Mouse (Mus musculus): ENCODE data around the gene Emc6. TPM values are rescaled to one million over a fixed set of nuclear protein-coding genes. Genes with fewer than 3 reads are reported as not detected.

Gene Emc6
- polyA plus RNA-seq (2015; fragmentation: Nextera tagmentation; extraction: Ambion mirVana), result 136 and 148 TPM in 2 replicates

GRCm38 (mm10) chr11:73176608-73177508 lies at the start of gene Emc6, which contains the start of gene Tax1bp3:
Gene Emc6, minus strand, starts transcription at chr11:73177037.
Gene Tax1bp3, plus strand, starts transcription at chr11:73177083.
- Histone ChIP-seq H3K27ac (replicated peaks) (peak within 1 kb of the TSS; percentile 91), H3K4me1 (peaks cover 43% of the 10 kb centered on the region), H3K4me3 (replicated peaks) (peak within 1 kb of the TSS; percentile 90), H3K9ac (replicated peaks) (peak within 1 kb of the TSS; percentile 88), H3K4me2 (peak within 1 kb of the TSS; percentile 67), H3K36me3 (peaks cover 17% of the 10 kb centered on the region), H3K27me3 (replicated peaks) (no peaks in the 10 kb centered on the region), H3K9me3 (replicated peaks) (no peaks in the 10 kb centered on the region)
- ATAC-seq (ENCODE audit: low FRiP score), result peak; percentile 98
- 0% methylated on average over 81 of the region's 81 CpGs for WGBS

DNA sequence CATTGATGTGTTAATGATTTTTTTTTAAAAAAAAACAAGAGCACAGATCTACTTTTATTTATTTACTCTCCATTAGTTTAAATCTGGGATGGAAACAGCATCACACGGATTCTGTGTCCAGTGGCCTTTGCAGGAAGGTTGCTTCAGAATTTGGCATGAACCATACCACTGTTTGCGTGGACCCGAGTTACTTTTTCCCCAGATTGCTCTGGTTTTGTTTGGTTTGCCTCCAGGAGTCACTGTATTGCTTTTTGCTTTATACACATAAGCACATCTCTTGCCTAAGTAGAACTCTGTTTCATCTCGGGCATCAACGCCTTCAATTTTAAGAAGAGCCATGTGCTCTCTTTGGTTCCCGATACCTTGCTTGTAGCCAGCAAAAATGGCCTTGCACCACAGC lies 49.0 kb upstream of the Emc6 start:
- Histone ChIP-seq H3K9ac (replicated peaks) (no peak overlapping the region), H3K4me1 (no peaks in the 10 kb centered on the region), H3K9me3 (replicated peaks) (0 out of 2 replicates have a peak, but pooled peaks cover 4% of the 10 kb centered on the region), H3K36me3 (no peaks in the 10 kb centered on the region), H3K27me3 (replicated peaks) (no peaks in the 10 kb centered on the region), H3K27ac (replicated peaks) (no peak overlapping the region), H3K4me2 (no peak overlapping the region), H3K4me3 (replicated peaks) (no peak overlapping the region)
- no peak for ATAC-seq (ENCODE audit: low FRiP score)
- WGBS, result 93% methylated on average over 6 of the region's 6 CpGs

- 77% methylated on average over 2 of the region's 2 CpGs for WGBS
- ATAC-seq (ENCODE audit: low FRiP score), result no peak
- Histone ChIP-seq H3K27me3 (replicated peaks) (no peaks in the 10 kb centered on the region), H3K9ac (replicated peaks) (no peak overlapping the region), H3K27ac (replicated peaks) (no peak overlapping the region), H3K36me3 (no peaks in the 10 kb centered on the region), H3K4me1 (no peaks in the 10 kb centered on the region), H3K4me2 (no peak overlapping the region), H3K9me3 (replicated peaks) (0 out of 2 replicates have a peak, but pooled peaks cover 2% of the 10 kb centered on the region), H3K4me3 (replicated peaks) (no peak overlapping the region)
These were observed 47.1 kb upstream of the Emc6 start for GRCm38 (mm10) chr11:73223966-73224365.

GRCm38 (mm10) chr11:73222846-73223245 lies 46.0 kb upstream of the Emc6 start:
- Histone ChIP-seq H3K4me1 (no peaks in the 10 kb centered on the region), H3K9me3 (replicated peaks) (no peaks in the 10 kb centered on the region), H3K9ac (replicated peaks) (no peak overlapping the region), H3K27ac (replicated peaks) (no peak overlapping the region), H3K27me3 (replicated peaks) (no peaks in the 10 kb centered on the region), H3K4me3 (replicated peaks) (no peak overlapping the region), H3K4me2 (no peak overlapping the region), H3K36me3 (no peaks in the 10 kb centered on the region)
- WGBS, result 44% methylated on average over 5 of the region's 5 CpGs
- ATAC-seq (ENCODE audit: low FRiP score), result no peak

DNA sequence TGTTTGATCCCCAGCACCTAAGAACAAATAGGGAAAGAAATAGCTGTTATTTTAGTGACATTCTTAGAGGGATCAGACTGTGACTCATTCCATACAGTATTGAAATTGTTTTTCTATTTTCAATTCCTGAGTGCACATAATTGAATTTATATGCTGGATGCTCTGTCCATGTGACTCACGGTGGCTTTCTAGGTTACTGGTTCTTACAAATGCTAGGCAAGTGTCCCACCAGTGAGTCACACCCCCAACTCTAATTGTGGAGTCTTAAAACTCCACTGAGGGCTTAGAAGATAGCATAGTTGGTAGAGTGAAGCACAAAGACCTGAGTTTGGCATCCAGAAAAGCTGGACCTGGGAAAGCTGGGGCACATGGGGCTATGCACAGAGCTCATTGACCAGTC lies 43.8 kb upstream of the Emc6 start:
- H3K9me3 ChIP-seq (replicated peaks), result no peaks in the 10 kb centered on the region
- 88% methylated on average over 1 of the region's 1 CpGs for WGBS

DNA sequence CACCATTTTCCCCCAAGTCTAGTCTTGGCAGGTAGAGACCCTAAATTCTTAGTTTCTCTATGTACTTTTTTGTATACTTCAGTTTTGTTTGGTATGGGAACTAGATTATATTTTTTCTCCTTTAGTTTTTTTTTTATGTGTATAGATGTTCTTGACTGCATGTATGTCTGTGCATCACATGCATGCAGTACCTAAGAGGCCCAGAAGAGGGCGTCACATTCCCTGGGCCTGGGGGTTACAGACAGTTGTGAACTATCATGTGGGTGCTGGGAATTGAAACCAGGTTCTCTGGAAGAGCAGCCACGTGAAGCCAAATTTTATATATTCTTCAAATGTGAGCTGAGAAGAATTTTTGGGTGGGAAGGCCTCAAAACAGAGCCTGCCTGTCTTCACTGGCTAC lies 42.8 kb upstream of the Emc6 start:
- Histone ChIP-seq H3K27me3 (replicated peaks) (0 out of 2 replicates have a peak, but pooled peaks cover 4% of the 10 kb centered on the region), H3K4me3 (replicated peaks) (no peak overlapping the region), H3K9me3 (replicated peaks) (no peaks in the 10 kb centered on the region), H3K36me3 (no peaks in the 10 kb centered on the region), H3K4me1 (no peaks in the 10 kb centered on the region), H3K27ac (replicated peaks) (no peak overlapping the region), H3K4me2 (no peak overlapping the region), H3K9ac (replicated peaks) (no peak overlapping the region)
- 60% methylated on average over 2 of the region's 2 CpGs for WGBS
- no peak for ATAC-seq (ENCODE audit: low FRiP score)

More for the DNA sequence above, 43.8 kb upstream of the Emc6 start:
- Histone ChIP-seq H3K9ac (replicated peaks) (no peak overlapping the region), H3K27me3 (replicated peaks) (no peaks in the 10 kb centered on the region), H3K4me3 (replicated peaks) (no peak overlapping the region), H3K36me3 (no peaks in the 10 kb centered on the region), H3K4me1 (no peaks in the 10 kb centered on the region), H3K27ac (replicated peaks) (no peak overlapping the region), H3K4me2 (no peak overlapping the region)
- no peak for ATAC-seq (ENCODE audit: low FRiP score)

DNA sequence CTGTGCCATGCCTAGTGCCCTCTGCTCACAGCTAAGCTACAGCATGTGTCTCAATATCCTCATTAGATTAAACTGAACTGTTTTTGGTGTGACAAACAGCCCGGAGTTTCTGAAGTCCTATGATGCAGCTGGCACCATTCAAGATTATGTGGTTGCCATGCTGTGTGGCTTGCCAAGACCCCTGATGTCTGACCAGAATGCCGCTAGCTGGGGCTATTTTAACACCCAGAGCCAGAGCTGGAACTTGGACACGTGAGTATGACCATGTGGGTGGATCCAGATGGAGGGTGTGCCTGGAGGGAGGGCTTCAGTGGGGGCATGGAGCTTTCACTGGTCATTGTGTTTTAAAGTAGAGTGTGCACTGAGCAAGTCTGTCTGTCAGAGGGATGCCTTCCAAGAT lies 37.1 kb upstream of the Emc6 start:
- no peak for ATAC-seq (ENCODE audit: low FRiP score)
- no peak overlapping the region for H3K4me3 ChIP-seq (replicated peaks)
- no peaks in the 10 kb centered on the region for H3K36me3 ChIP-seq
- 74% methylated on average over 3 of the region's 3 CpGs for WGBS
- no peak overlapping the region for H3K27ac ChIP-seq (replicated peaks)
- no peak overlapping the region for H3K9ac ChIP-seq (replicated peaks)
- no peak overlapping the region for H3K4me2 ChIP-seq
- H3K9me3 ChIP-seq (replicated peaks), result no peaks in the 10 kb centered on the region
- H3K4me1 ChIP-seq, result no peaks in the 10 kb centered on the region
- H3K27me3 ChIP-seq (replicated peaks), result 0 out of 2 replicates have a peak, but pooled peaks cover 4% of the 10 kb centered on the region

- no peak for ATAC-seq (ENCODE audit: low FRiP score)
- WGBS, result 83% methylated on average over 2 of the region's 2 CpGs
- Histone ChIP-seq H3K4me1 (no peaks in the 10 kb centered on the region), H3K27ac (replicated peaks) (no peak overlapping the region), H3K9ac (replicated peaks) (no peak overlapping the region), H3K36me3 (no peaks in the 10 kb centered on the region), H3K9me3 (replicated peaks) (no peaks in the 10 kb centered on the region), H3K4me2 (no peak overlapping the region), H3K27me3 (replicated peaks) (no peaks in the 10 kb centered on the region), H3K4me3 (replicated peaks) (no peak overlapping the region)
These were observed 30.8 kb upstream of the Emc6 start for GRCm38 (mm10) chr11:73207621-73208020.

GRCm38 (mm10) chr11:73205194-73205593 lies 28.4 kb upstream of the Emc6 start:
- H3K4me1 ChIP-seq, result peaks cover 1% of the 10 kb centered on the region
- no peak overlapping the region for H3K4me2 ChIP-seq
- ATAC-seq (ENCODE audit: low FRiP score), result no peak
- 83% methylated on average over 7 of the region's 7 CpGs for WGBS
- 0 out of 2 replicates have a peak, but pooled peaks cover 4% of the 10 kb centered on the region for H3K27me3 ChIP-seq (replicated peaks)
- no peaks in the 10 kb centered on the region for H3K36me3 ChIP-seq
- no peaks in the 10 kb centered on the region for H3K9me3 ChIP-seq (replicated peaks)
- no peak overlapping the region for H3K27ac ChIP-seq (replicated peaks)
- H3K4me3 ChIP-seq (replicated peaks), result no peak overlapping the region
- no peak overlapping the region for H3K9ac ChIP-seq (replicated peaks)

DNA sequence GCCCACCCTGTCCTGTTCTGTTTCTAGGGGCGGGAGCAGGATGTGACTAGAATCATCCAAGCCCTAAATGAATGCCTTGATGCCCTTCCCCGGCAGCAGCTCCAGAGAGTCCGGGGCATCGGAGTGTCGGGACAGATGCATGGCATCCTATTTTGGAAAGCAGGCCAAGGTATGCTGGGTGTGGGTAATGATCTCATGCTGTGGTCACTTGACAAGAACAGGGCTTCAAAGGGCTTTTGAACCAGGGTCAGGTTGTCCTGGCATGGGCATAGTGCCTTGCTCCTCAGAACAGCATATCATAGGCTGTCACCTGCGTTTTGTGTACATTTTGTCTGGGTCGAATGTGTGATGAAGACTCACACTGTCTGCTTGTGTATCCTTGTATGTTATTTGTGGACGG lies 27.1 kb upstream of the Emc6 start:
- ATAC-seq (ENCODE audit: low FRiP score), result no peak
- H3K9me3 ChIP-seq (replicated peaks), result no peaks in the 10 kb centered on the region
- H3K9ac ChIP-seq (replicated peaks), result no peak overlapping the region
- no peak overlapping the region for H3K4me3 ChIP-seq (replicated peaks)
- H3K4me1 ChIP-seq, result peaks cover 8% of the 10 kb centered on the region
- H3K27me3 ChIP-seq (replicated peaks), result 0 out of 2 replicates have a peak, but pooled peaks cover 4% of the 10 kb centered on the region
- no peaks in the 10 kb centered on the region for H3K36me3 ChIP-seq
- no peak overlapping the region for H3K27ac ChIP-seq (replicated peaks)
- WGBS, result 90% methylated on average over 8 of the region's 8 CpGs
- no peak overlapping the region for H3K4me2 ChIP-seq

- Histone ChIP-seq H3K4me1 (peaks cover 28% of the 10 kb centered on the region), H3K27ac (replicated peaks) (no peak overlapping the region)
- WGBS, result 34% methylated on average over 4 of the region's 4 CpGs
These were observed 24.8 kb upstream of the Emc6 start for GRCm38 (mm10) chr11:73201597-73201996.

DNA sequence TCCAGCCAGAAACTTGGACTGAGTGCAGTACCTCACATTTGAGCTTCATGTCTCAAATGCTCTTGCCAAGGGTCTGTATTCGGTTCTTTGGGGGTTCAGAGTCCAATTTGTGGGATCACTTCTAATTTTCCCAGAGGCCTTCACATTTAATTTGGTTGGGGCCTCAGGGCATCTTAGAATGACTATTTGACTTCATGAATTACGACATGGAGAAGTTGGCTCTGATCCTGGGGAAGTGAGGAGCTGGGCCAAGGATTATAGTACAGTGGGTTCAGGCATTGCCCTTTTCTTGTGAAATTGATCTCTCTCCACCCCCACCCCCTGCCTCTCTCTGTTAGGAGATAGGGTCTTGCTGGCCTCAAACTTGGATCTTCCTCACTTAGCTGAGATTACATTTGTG lies 24.2 kb upstream of the Emc6 start:
- Histone ChIP-seq H3K4me3 (replicated peaks) (no peak overlapping the region), H3K27ac (replicated peaks) (no peak overlapping the region), H3K27me3 (replicated peaks) (0 out of 2 replicates have a peak, but pooled peaks cover 4% of the 10 kb centered on the region), H3K4me1 (peaks cover 30% of the 10 kb centered on the region), H3K36me3 (peaks cover under 1% of the 10 kb centered on the region; the same call in 1 of the 2 replicates), H3K9me3 (replicated peaks) (no peaks in the 10 kb centered on the region), H3K4me2 (no peak overlapping the region), H3K9ac (replicated peaks) (no peak overlapping the region)
- WGBS, result 78% methylated on average over 2 of the region's 2 CpGs
- no peak for ATAC-seq (ENCODE audit: low FRiP score)

More at GRCm38 (mm10) chr11:73201597-73201996, 24.8 kb upstream of the Emc6 start:
- Histone ChIP-seq H3K4me3 (replicated peaks) (no peak overlapping the region), H3K4me2 (no peak overlapping the region), H3K36me3 (no peaks in the 10 kb centered on the region), H3K9me3 (replicated peaks) (no peaks in the 10 kb centered on the region), H3K27me3 (replicated peaks) (0 out of 2 replicates have a peak, but pooled peaks cover 4% of the 10 kb centered on the region), H3K9ac (replicated peaks) (no peak overlapping the region)
- no peak for ATAC-seq (ENCODE audit: low FRiP score)

All from neural tube, embryonic 15.5 days (tissue).